Mouse (Mus musculus) hindbrain, embryonic 10.5 days (tissue): ENCODE measurements at regions not wholly inside any gene's neighbourhood (a gene's known extent, or its start where the extent isn't known, plus 50 kb on each side); places are given as distances from the start of the nearest gene placed in this dataset.
A peak's percentile ranks its signal among the peaks of the same experiment; 100 is the strongest.

Experiments used
- DNase-seq: peaks from one replicate; pipeline ENCODE4 v3.0.0-alpha.2; 2017; ENCODE audit warnings: low spot score
- H3K27ac ChIP-seq: fragments of 300-500 bp; sonication (generic); 2 replicates; pipeline ENCODE4 v1.5.1; 2016; ENCODE audit warnings: mild to moderate bottlenecking, moderate library complexity
- H3K27me3 ChIP-seq: fragments of 300-500 bp; sonication (generic); 2 replicates; pipeline ENCODE4 v1.6.1; 2016; ENCODE audit warnings: mild to moderate bottlenecking; ENCODE audit not compliant: poor library complexity, insufficient read depth, severe bottlenecking
- H3K36me3 ChIP-seq: fragments of 300-500 bp; sonication (generic); 2 replicates; pipeline ENCODE4 v1.6.1; 2016; ENCODE audit warnings: mild to moderate bottlenecking, moderate library complexity
- H3K4me1 ChIP-seq: fragments of 300-500 bp; sonication (generic); replicated peaks from 2 replicates; pipeline ENCODE4 v1.6.1; 2016; ENCODE audit warnings: mild to moderate bottlenecking
- H3K4me3 ChIP-seq: fragments of 300-500 bp; sonication (generic); 2 replicates; pipeline ENCODE4 v1.5.1; 2016; ENCODE audit warnings: mild to moderate bottlenecking, moderate library complexity
- H3K9me3 ChIP-seq: fragments of 300-500 bp; sonication (generic); 2 replicates; pipeline ENCODE4 v1.6.1; 2016; ENCODE audit warnings: mild to moderate bottlenecking, moderate library complexity
- WGBS: fragments of 180-500 bp; shearing (Covaris S2); methylation state at CpG from one replicate; pipeline ENCODE4 v1.1.7; 2016; 5-methylcytosine and 5-hydroxymethylcytosine counted together

GRCm38 (mm10) chr1:92745284-92745683, 86.2 kb upstream of the Gpc1 start:
- H3K27me3 ChIP-seq, result 0 out of 2 replicates have a peak, but pooled peaks cover 4% of the 10 kb centered on the region
- no peak overlapping the region for H3K4me3 ChIP-seq
- H3K4me1 ChIP-seq, result peaks cover 11% of the 10 kb centered on the region; the same call in 1 of the 2 replicates
- DNase-seq, result no peak
- no peak overlapping the region for H3K27ac ChIP-seq
- WGBS, result 89% methylated on average over 5 of the region's 5 CpGs
- H3K9me3 ChIP-seq, result no peaks in the 10 kb centered on the region
- H3K36me3 ChIP-seq, result no peaks in the 10 kb centered on the region

- no peak for DNase-seq
- Histone ChIP-seq H3K9me3 (no peaks in the 10 kb centered on the region), H3K4me3 (no peak overlapping the region), H3K27me3 (0 out of 2 replicates have a peak, but pooled peaks cover 5% of the 10 kb centered on the region), H3K36me3 (no peaks in the 10 kb centered on the region), H3K4me1 (peaks cover 11% of the 10 kb centered on the region; the same call in 1 of the 2 replicates), H3K27ac (no peak overlapping the region)
- 88% methylated on average over 9 of the region's 9 CpGs for WGBS
These were observed 86.8 kb upstream of the Gpc1 start for GRCm38 (mm10) chr1:92744528-92745241.

- DNase-seq, result no peak
- H3K27me3 ChIP-seq, result peaks cover 7% of the 10 kb centered on the region; the same call in 1 of the 2 replicates
- no peak overlapping the region for H3K27ac ChIP-seq
- H3K9me3 ChIP-seq, result no peaks in the 10 kb centered on the region
- no peak overlapping the region for H3K4me3 ChIP-seq
- WGBS, result 77% methylated on average over 4 of the region's 4 CpGs
- H3K36me3 ChIP-seq, result no peaks in the 10 kb centered on the region
- H3K4me1 ChIP-seq, result peaks cover 10% of the 10 kb centered on the region
These were observed 88.4 kb upstream of the Gpc1 start for GRCm38 (mm10) chr1:92742881-92743621.

GRCm38 (mm10) chr1:92742300-92742699, 89.1 kb upstream of the Gpc1 start:
- H3K27ac ChIP-seq, result no peak overlapping the region
- no peak for DNase-seq
- H3K4me3 ChIP-seq, result no peak overlapping the region
- H3K27me3 ChIP-seq, result peaks cover 9% of the 10 kb centered on the region; the same call in 1 of the 2 replicates
- no peaks in the 10 kb centered on the region for H3K36me3 ChIP-seq
- peaks cover 17% of the 10 kb centered on the region for H3K4me1 ChIP-seq
- WGBS, result 77% methylated on average over 6 of the region's 6 CpGs
- no peaks in the 10 kb centered on the region for H3K9me3 ChIP-seq

GRCm38 (mm10) chr1:92741047-92741446, 90.4 kb upstream of the Gpc1 start:
- no peaks in the 10 kb centered on the region for H3K9me3 ChIP-seq
- H3K27ac ChIP-seq, result no peak overlapping the region
- H3K4me1 ChIP-seq, result peaks cover 29% of the 10 kb centered on the region
- no peak for DNase-seq
- WGBS, result 88% methylated on average over 5 of the region's 5 CpGs
- no peak overlapping the region for H3K4me3 ChIP-seq
- H3K36me3 ChIP-seq, result no peaks in the 10 kb centered on the region
- H3K27me3 ChIP-seq, result peaks cover 10% of the 10 kb centered on the region; the same call in 1 of the 2 replicates

GRCm38 (mm10) chr1:92737600-92738197, 89.1 kb upstream of the Otos start:
- Histone ChIP-seq H3K4me3 (no peak overlapping the region), H3K27ac (peak overlapping the region; percentile 40; the same call in 1 of the 2 replicates), H3K36me3 (no peaks in the 10 kb centered on the region), H3K27me3 (peaks cover 9% of the 10 kb centered on the region; the same call in 1 of the 2 replicates), H3K9me3 (no peaks in the 10 kb centered on the region), H3K4me1 (peaks cover 45% of the 10 kb centered on the region)
- WGBS, result 43% methylated on average over 11 of the region's 11 CpGs
- DNase-seq, result no peak

GRCm38 (mm10) chr1:92736411-92736810, 87.8 kb upstream of the Otos start:
- Histone ChIP-seq H3K27me3 (peaks cover 9% of the 10 kb centered on the region; the same call in 1 of the 2 replicates), H3K4me1 (peaks cover 41% of the 10 kb centered on the region), H3K27ac (peak overlapping the region; percentile 53), H3K36me3 (no peaks in the 10 kb centered on the region), H3K9me3 (no peaks in the 10 kb centered on the region), H3K4me3 (no peak overlapping the region)
- no peak for DNase-seq
- 49% methylated on average over 7 of the region's 7 CpGs for WGBS

GRCm38 (mm10) chr1:92733732-92734131, 85.1 kb upstream of the Otos start:
- Histone ChIP-seq H3K9me3 (no peaks in the 10 kb centered on the region), H3K27ac (no peak overlapping the region), H3K4me3 (no peak overlapping the region), H3K4me1 (peaks cover 41% of the 10 kb centered on the region), H3K36me3 (no peaks in the 10 kb centered on the region), H3K27me3 (peaks cover 6% of the 10 kb centered on the region; the same call in 1 of the 2 replicates)
- no peak for DNase-seq
- WGBS, result 58% methylated on average over 8 of the region's 8 CpGs

- no peak for DNase-seq
- no peaks in the 10 kb centered on the region for H3K36me3 ChIP-seq
- H3K9me3 ChIP-seq, result no peaks in the 10 kb centered on the region
- peaks cover 24% of the 10 kb centered on the region for H3K4me1 ChIP-seq
- no peak overlapping the region for H3K4me3 ChIP-seq
- no peak overlapping the region for H3K27ac ChIP-seq
- WGBS, result 87% methylated on average over 11 of the region's 11 CpGs
- no peaks in the 10 kb centered on the region for H3K27me3 ChIP-seq
These were observed 83.0 kb upstream of the Otos start for GRCm38 (mm10) chr1:92731353-92732282.

- H3K27me3 ChIP-seq, result no peaks in the 10 kb centered on the region
- 77% methylated on average over 6 of the region's 6 CpGs for WGBS
These were observed 81.9 kb upstream of the Otos start for GRCm38 (mm10) chr1:92730576-92730975.

GRCm38 (mm10) chr1:92727961-92728360, 79.3 kb upstream of the Otos start:
- H3K9me3 ChIP-seq, result no peaks in the 10 kb centered on the region
- no peak overlapping the region for H3K4me3 ChIP-seq
- H3K4me1 ChIP-seq, result peaks cover under 1% of the 10 kb centered on the region; the same call in 1 of the 2 replicates
- H3K36me3 ChIP-seq, result no peaks in the 10 kb centered on the region
- H3K27ac ChIP-seq, result no peak overlapping the region
- no peak for DNase-seq
- WGBS, result 69% methylated on average over 4 of the region's 4 CpGs
- H3K27me3 ChIP-seq, result no peaks in the 10 kb centered on the region

More at GRCm38 (mm10) chr1:92730576-92730975, 81.9 kb upstream of the Otos start:
- Histone ChIP-seq H3K4me3 (no peak overlapping the region), H3K9me3 (no peaks in the 10 kb centered on the region), H3K27ac (no peak overlapping the region), H3K4me1 (peaks cover 15% of the 10 kb centered on the region), H3K36me3 (no peaks in the 10 kb centered on the region)
- no peak for DNase-seq

- DNase-seq, result no peak
- Histone ChIP-seq H3K9me3 (no peaks in the 10 kb centered on the region), H3K4me1 (no peaks in the 10 kb centered on the region), H3K4me3 (no peak overlapping the region), H3K36me3 (no peaks in the 10 kb centered on the region), H3K27ac (no peak overlapping the region), H3K27me3 (no peaks in the 10 kb centered on the region)
- WGBS, result 58% methylated on average over 6 of the region's 6 CpGs
These were observed 78.7 kb upstream of the Otos start for GRCm38 (mm10) chr1:92727371-92727770.
